ENCODE assay signal across 22 mouse cellular contexts in the genomic region with DNA sequence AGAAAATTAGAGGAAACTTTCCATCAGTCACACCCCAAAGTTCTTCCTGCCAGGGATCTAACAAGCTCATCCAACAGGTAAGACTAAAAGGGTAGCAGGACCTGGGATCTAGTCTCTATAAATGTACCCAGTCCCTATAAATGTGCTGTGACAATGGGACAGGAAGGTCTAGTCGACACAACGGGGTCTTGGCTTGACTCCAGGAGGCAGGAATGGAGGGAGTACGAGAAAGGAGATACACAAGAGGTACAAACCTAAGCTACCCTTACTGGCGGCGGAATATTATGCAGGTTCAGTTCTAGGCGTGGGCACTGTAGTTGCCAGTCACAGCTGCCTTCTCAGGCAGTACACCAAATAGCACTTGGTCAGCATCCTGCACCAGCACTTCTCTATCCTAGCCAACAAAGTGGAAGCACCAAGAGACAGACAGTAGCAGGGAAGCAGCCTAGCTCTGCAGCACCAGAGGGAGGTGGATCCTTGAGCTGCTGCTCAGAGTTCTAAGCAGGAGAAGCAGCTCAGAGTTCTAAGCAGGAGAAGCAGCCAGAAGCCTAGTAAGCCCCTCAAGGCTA.
"Had no signal": no experiment of that assay in that cellular context is flagged by ENCODE, and none has a peak within 500 bp of the region (broad histone marks: within the 10 kb centered on the region; RNA-seq: fewer than 3 reads in every experiment).

No protein-coding gene starts in this region.

- DNase-seq: kidney, adult 8-10 months; kidney, postnatal 10 days; kidney, postnatal 36 days; liver; lung, adult 18-20 months; lung, postnatal 10 days; lung, postnatal 36 days; midbrain, embryonic 14.5 days; right cerebral cortex, postnatal 4 days; thymus, adult 2 months; thymus, postnatal 14 days; thymus, postnatal 4 days had no signal

- H3K27ac ChIP-seq: kidney, embryonic 15.5 days; limb, embryonic 10.5 days; limb, embryonic 13.5 days; liver, embryonic 12.5 days; liver, embryonic 15.5 days; lung, embryonic 15.5 days; neural tube, embryonic 12.5 days; neural tube, embryonic 15.5 days; stomach, postnatal 0 days had no signal

- H3K27me3 ChIP-seq: kidney, embryonic 15.5 days; limb, embryonic 13.5 days; liver, embryonic 12.5 days; liver, embryonic 15.5 days; lung, embryonic 15.5 days; neural tube, embryonic 12.5 days; neural tube, embryonic 15.5 days had no signal

- ATAC-seq: liver, embryonic 12.5 days had no signal

- H3K9me3 ChIP-seq: kidney, embryonic 15.5 days; limb, embryonic 10.5 days; limb, embryonic 13.5 days; liver, embryonic 12.5 days; liver, embryonic 15.5 days; lung, embryonic 15.5 days; neural tube, embryonic 12.5 days; neural tube, embryonic 15.5 days had no signal

- H3K4me1 ChIP-seq: kidney, embryonic 15.5 days; limb, embryonic 10.5 days; liver, embryonic 12.5 days; liver, embryonic 15.5 days; lung, embryonic 15.5 days; neural tube, embryonic 12.5 days had no signal

- H3K4me3 ChIP-seq: kidney, embryonic 15.5 days; limb, embryonic 10.5 days; limb, embryonic 13.5 days; liver, embryonic 12.5 days; liver, embryonic 15.5 days; lung, embryonic 15.5 days; neural tube, embryonic 12.5 days; neural tube, embryonic 15.5 days had no signal

- H3K9ac ChIP-seq: kidney, embryonic 15.5 days; limb, embryonic 13.5 days; liver, embryonic 12.5 days; liver, embryonic 15.5 days; lung, embryonic 15.5 days; neural tube, embryonic 12.5 days; neural tube, embryonic 15.5 days had no signal

- H3K4me2 ChIP-seq: kidney, embryonic 15.5 days; limb, embryonic 13.5 days; liver, embryonic 12.5 days; liver, embryonic 15.5 days; lung, embryonic 15.5 days; midbrain, embryonic 11.5 days; neural tube, embryonic 12.5 days; neural tube, embryonic 15.5 days had no signal
